Mouse (Mus musculus) liver, adult 2 months (tissue): ENCODE data around the gene Slc2a3.

Experiments
- CTCF ChIP-seq: fragments of 200-500 bp; IDR thresholded peaks from 2 replicates; pipeline ENCODE4 v1.5.1; 2011; ENCODE audit warnings: low read depth, low read length, control low read depth
- POLR2A ChIP-seq: fragments of 200-500 bp; IDR thresholded peaks from 2 replicates; pipeline ENCODE4 v1.6.1; 2011; ENCODE audit warnings: low read length, control low read depth; ENCODE audit not compliant: insufficient read depth; ENCODE audit errors: extremely low read depth

DNA sequence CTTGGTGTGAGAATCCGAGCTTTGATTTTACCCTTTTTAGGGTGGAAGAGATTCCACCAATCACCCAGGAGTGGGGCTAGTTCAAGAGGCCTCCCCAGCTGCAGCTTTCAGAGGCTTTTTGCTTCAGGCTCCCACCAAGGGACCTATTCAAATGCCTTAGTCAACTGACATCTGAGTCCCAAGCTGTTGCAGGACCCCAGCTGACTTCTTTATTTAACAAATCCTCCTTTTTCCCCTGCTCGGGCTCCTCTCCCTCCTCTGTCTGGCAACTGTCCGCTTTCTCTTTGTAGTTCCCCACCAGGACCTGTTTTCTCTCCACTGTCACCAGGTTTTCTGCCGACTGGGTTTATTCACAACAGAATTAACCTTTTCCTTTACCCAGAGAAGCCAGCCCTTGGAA lies 85.6 kb downstream of the Slc2a3 start:
- no peak for TF ChIP-seq POLR2A
- TF ChIP-seq CTCF, result no peak
